Mouse (Mus musculus) retina, embryonic 14.5 days (tissue): ENCODE measurements around the gene Naaladl1.

ENCODE experiments used
- DNase-seq: peaks from one replicate; pipeline ENCODE4 v3.0.0-alpha.2; 2015; ENCODE audit warnings: low spot score

Gene Naaladl1

GRCm38 (mm10) chr19:6105586-6105985 is at the start of gene Naaladl1:
TSS of gene Naaladl1 (plus strand) at chr19:6105782.
- no peak for DNase-seq

- no peak for DNase-seq
Measured at GRCm38 (mm10) chr19:6056696-6057095, 48.9 kb upstream of the Naaladl1 start.

GRCm38 (mm10) chr19:6057313-6058096 is 48.1 kb upstream of the Naaladl1 start, which contains the start of the genes Mrpl49 and Fau:
TSS of gene Mrpl49 (minus strand) at chr19:6057785.
TSS of gene Fau (plus strand) at chr19:6057844.
- DNase-seq = peak; percentile 99

GRCm38 (mm10) chr19:6058513-6058912 is 47.1 kb upstream of the Naaladl1 start:
- no peak for DNase-seq

- DNase-seq = no peak
Measured at GRCm38 (mm10) chr19:6058966-6059365, 46.6 kb upstream of the Naaladl1 start.

- DNase-seq = peak; percentile 95
Measured at GRCm38 (mm10) chr19:6061021-6061533, 44.5 kb upstream of the Naaladl1 start, which contains the start of gene Znhit2. TSS of gene Znhit2 (plus strand) at chr19:6061192.

- peak; percentile 46 for DNase-seq
Measured at GRCm38 (mm10) chr19:6061641-6062302, 43.8 kb upstream of the Naaladl1 start.

- no peak for DNase-seq
Measured at GRCm38 (mm10) chr19:6062418-6062817, 43.2 kb upstream of the Naaladl1 start.

GRCm38 (mm10) chr19:6063081-6063480 is 42.5 kb upstream of the Naaladl1 start:
- no peak for DNase-seq

GRCm38 (mm10) chr19:6066571-6066970 is 39.0 kb upstream of the Naaladl1 start:
- DNase-seq = no peak

- peak; percentile 91 for DNase-seq
Measured at GRCm38 (mm10) chr19:6067011-6067723, 38.4 kb upstream of the Naaladl1 start.

- DNase-seq = peak; percentile 92
Measured at GRCm38 (mm10) chr19:6067724-6068415, 37.7 kb upstream of the Naaladl1 start, which contains the start of gene Tm7sf2. TSS of gene Tm7sf2 (minus strand) at chr19:6068373.

GRCm38 (mm10) chr19:6068951-6069350 is 36.6 kb upstream of the Naaladl1 start:
- DNase-seq = no peak

- DNase-seq = no peak
Measured at GRCm38 (mm10) chr19:6069851-6070250, 35.7 kb upstream of the Naaladl1 start.

- DNase-seq = no peak
Measured at GRCm38 (mm10) chr19:6070571-6071250, 34.9 kb upstream of the Naaladl1 start.

GRCm38 (mm10) chr19:6071261-6071660 is 34.3 kb upstream of the Naaladl1 start:
- DNase-seq = no peak

- no peak for DNase-seq
Measured at GRCm38 (mm10) chr19:6073889-6074288, 31.7 kb upstream of the Naaladl1 start.

GRCm38 (mm10) chr19:6076564-6077393 is 28.8 kb upstream of the Naaladl1 start, which contains the start of gene Vps51:
TSS of gene Vps51 (minus strand) at chr19:6077231.
- peak; percentile 96 for DNase-seq

- DNase-seq = no peak
Measured at GRCm38 (mm10) chr19:6079983-6080480, 25.6 kb upstream of the Naaladl1 start, which contains the start of gene Tmem262. TSS of gene Tmem262 (plus strand) at chr19:6080033.

- no peak for DNase-seq
Measured at GRCm38 (mm10) chr19:6082156-6082555, 23.4 kb upstream of the Naaladl1 start, which contains the start of gene Gm28374. TSS of gene Gm28374 (minus strand) at chr19:6082256.
